Mouse (Mus musculus) kidney, adult 2 months (tissue): ENCODE measurements around the gene Uaca.

ENCODE experiments used
- CTCF ChIP-seq: fragments of 200-500 bp; conservative IDR thresholded peaks from 2 replicates; pipeline ENCODE4 v1.5.1; 2011; ENCODE audit warnings: low read depth, mild to moderate bottlenecking, control low read depth, low read length, moderate library complexity, mixed read lengths; ENCODE audit not compliant: insufficient read depth, insufficient read length
- POLR2A ChIP-seq: fragments of 200-500 bp; IDR thresholded peaks from one replicate; pipeline ENCODE4 v1.6.1; 2011; ENCODE audit warnings: low read depth, low read length, control low read depth

DNA sequence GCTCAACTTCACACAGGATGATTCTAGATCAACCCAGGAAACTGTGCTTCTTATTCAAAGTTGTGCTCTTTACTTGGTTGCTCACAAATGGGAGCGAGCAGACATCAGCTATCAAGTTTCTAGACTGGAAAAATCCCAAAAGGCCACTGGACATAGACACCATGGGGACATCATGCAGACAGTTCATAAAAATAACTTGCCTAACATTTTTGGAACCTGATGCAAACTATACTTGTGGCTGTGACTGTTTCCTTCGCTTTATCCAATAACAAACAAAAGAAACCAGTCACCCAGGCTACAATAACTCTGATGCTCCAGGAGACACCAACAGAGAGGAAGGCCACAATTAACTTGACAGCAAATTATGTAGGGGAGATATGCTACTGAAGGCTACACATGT lies 4.1 kb upstream of the Uaca start:
- no peak for TF ChIP-seq POLR2A
- TF ChIP-seq CTCF, result no peak
